Mouse (Mus musculus): ENCODE data around the gene Wfdc5. TPM values are rescaled to one million over a fixed set of nuclear protein-coding genes. Genes with fewer than 3 reads are reported as not detected.
"Not testable (repeated sequence)": the region's sequence is repeated elsewhere in the genome, so short reads cannot be mapped to it uniquely, and the experiment has no call there.

Gene Wfdc5
- total RNA-seq (2015) (not detected in 2 replicates), total RNA-seq (2017) (not detected in 2 replicates)

GRCm38 (mm10) chr2:164182692-164183255 lies at the start of gene Wfdc5:
Gene Wfdc5, minus strand, starts transcription at chr2:164182742.
- ATAC-seq (ENCODE audit: poor library complexity, severe bottlenecking), result no peak

GRCm38 (mm10) chr2:164228361-164229070 lies 46.0 kb upstream of the Wfdc5 start:
- ATAC-seq (ENCODE audit: poor library complexity, severe bottlenecking), result no peak

- no peak for ATAC-seq (ENCODE audit: poor library complexity, severe bottlenecking)
These were observed 39.0 kb upstream of the Wfdc5 start, which contains the start of gene Wfdc15b for GRCm38 (mm10) chr2:164221522-164221921. Gene Wfdc15b, minus strand, starts transcription at chr2:164221660.

- no peak for ATAC-seq (ENCODE audit: poor library complexity, severe bottlenecking)
These were observed 36.8 kb upstream of the Wfdc5 start for GRCm38 (mm10) chr2:164219295-164219694.

- no peak for ATAC-seq (ENCODE audit: poor library complexity, severe bottlenecking)
These were observed 30.2 kb upstream of the Wfdc5 start for GRCm38 (mm10) chr2:164212711-164213110.

GRCm38 (mm10) chr2:164210892-164211291 lies 28.4 kb upstream of the Wfdc5 start:
- no peak for ATAC-seq (ENCODE audit: poor library complexity, severe bottlenecking)

- no peak for ATAC-seq (ENCODE audit: poor library complexity, severe bottlenecking)
These were observed 24.1 kb upstream of the Wfdc5 start for GRCm38 (mm10) chr2:164206676-164207075.

- not testable (repeated sequence) for ATAC-seq (ENCODE audit: poor library complexity, severe bottlenecking)
These were observed 23.5 kb upstream of the Wfdc5 start for GRCm38 (mm10) chr2:164206011-164206410.

GRCm38 (mm10) chr2:164199626-164200327 lies 17.2 kb upstream of the Wfdc5 start, which contains the start of gene Wfdc15a:
Gene Wfdc15a, minus strand, starts transcription at chr2:164200130.
- ATAC-seq (ENCODE audit: poor library complexity, severe bottlenecking), result no peak

GRCm38 (mm10) chr2:164196700-164196990 lies 14.1 kb upstream of the Wfdc5 start:
- no peak for ATAC-seq (ENCODE audit: poor library complexity, severe bottlenecking)

GRCm38 (mm10) chr2:164195971-164196699 lies 13.6 kb upstream of the Wfdc5 start:
- ATAC-seq (ENCODE audit: poor library complexity, severe bottlenecking), result no peak

GRCm38 (mm10) chr2:164194959-164195630 lies 12.6 kb upstream of the Wfdc5 start:
- no peak for ATAC-seq (ENCODE audit: poor library complexity, severe bottlenecking)

- ATAC-seq (ENCODE audit: poor library complexity, severe bottlenecking), result no peak
These were observed 9.7 kb upstream of the Wfdc5 start for GRCm38 (mm10) chr2:164192279-164192678.

GRCm38 (mm10) chr2:164190576-164190975 lies 8.0 kb upstream of the Wfdc5 start, which contains the start of gene Wfdc12:
Gene Wfdc12, minus strand, starts transcription at chr2:164190608.
- ATAC-seq (ENCODE audit: poor library complexity, severe bottlenecking), result no peak

GRCm38 (mm10) chr2:164188722-164189121 lies 6.2 kb upstream of the Wfdc5 start:
- peak; percentile 82 for ATAC-seq (ENCODE audit: poor library complexity, severe bottlenecking)

- ATAC-seq (ENCODE audit: poor library complexity, severe bottlenecking), result peak; percentile 40; the same call in 1 of the 2 replicates
These were observed 1.7 kb upstream of the Wfdc5 start for GRCm38 (mm10) chr2:164184145-164184719.

GRCm38 (mm10) chr2:164183340-164183739 lies 798 bp upstream of the Wfdc5 start:
- ATAC-seq (ENCODE audit: poor library complexity, severe bottlenecking), result no peak

- ATAC-seq (ENCODE audit: poor library complexity, severe bottlenecking), result no peak
These were observed 1.8 kb downstream of the Wfdc5 start for GRCm38 (mm10) chr2:164180770-164181169.

GRCm38 (mm10) chr2:164180124-164180523 lies 2.4 kb downstream of the Wfdc5 start:
- no peak for ATAC-seq (ENCODE audit: poor library complexity, severe bottlenecking)

GRCm38 (mm10) chr2:164177831-164178230 lies 4.7 kb downstream of the Wfdc5 start:
- ATAC-seq (ENCODE audit: poor library complexity, severe bottlenecking), result no peak
